Mouse (Mus musculus): ENCODE data around the gene Pcsk7.

GRCm38 (mm10) chr9:45893681-45894080, 12.6 kb upstream of the Pcsk7 start:
- TF ChIP-seq POLR2A (IDR thresholded peaks at IDR 0.05; ENCODE audit: borderline replicate concordance, low read depth, low read length): no peak
- no peak for TF ChIP-seq CTCF (IDR thresholded peaks at IDR 0.05; ENCODE audit: low read depth, low read length)

Data from bone marrow macrophage, adult 2 months (primary cell).